Mouse (Mus musculus): ENCODE results near the gene Prps2.
A peak's percentile ranks its signal among the peaks of the same experiment; 100 is the strongest.
"Not testable (repeated sequence)": the region's sequence is repeated elsewhere in the genome, so short reads cannot be mapped to it uniquely, and the experiment has no call there.

Prps2 gene

DNA sequence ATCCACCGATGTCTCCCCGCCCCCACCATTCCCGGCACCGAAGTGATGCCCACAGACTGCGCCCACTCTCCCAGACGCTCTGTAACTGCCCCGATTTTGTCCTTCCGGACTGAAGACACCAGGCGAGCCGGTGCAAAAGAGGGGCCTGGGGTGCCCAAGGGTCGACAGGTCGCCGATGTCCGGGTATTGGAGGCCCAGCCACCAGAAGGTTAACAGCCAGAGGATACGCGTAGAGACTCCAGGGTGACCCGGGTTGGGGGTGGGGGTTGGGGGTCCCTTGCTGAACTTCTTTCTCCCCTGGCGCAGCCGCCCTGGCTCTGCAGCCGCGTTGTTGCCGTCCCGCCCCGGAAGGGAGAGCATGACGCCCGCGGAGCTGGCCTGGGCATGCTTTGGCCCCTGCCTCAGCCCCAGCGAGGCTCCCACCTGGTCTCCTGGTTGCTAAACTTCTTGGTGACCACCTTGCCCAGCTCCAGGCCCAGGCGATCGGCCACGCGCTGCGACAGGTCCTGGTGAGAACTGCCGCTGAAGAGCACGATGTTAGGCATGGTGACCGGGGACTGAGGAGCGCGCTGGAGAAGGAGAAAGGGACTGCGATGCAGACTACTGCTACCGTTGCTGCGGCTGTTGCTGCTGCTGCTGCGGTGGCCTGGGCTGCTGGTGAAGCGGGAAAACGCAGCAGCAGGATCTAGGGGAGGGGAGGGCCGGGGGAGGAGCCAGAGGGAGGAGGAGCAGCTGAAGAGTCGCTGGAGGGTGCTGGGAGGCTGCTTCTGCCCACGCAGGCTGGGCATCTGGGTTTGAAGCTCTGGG, at the start of gene Prps2:
Gene Prps2, minus strand, starts transcription at position 703 of the 807 bp plus-strand sequence.
- DNase-seq = peak; percentile 21 to 27

DNA sequence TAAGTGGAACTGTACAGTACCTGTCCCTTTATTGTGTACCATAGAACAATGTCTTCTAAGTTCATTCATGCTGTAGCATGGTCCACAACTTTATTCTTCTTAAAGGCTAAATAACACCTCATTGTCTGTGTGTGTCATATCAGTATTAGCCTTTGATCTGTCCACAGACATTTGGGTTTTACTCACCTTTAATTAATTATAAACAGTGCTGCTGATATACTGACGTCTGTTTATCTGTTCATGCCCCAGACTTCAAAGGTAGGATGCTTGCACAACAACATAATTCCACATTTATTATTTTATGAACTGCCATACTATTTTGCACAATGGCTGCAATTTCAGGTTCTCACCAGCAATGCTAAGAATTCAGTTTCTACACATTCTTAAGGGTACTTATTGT, 35.1 kb upstream of the Prps2 start:
- DNase-seq = no peak

DNA sequence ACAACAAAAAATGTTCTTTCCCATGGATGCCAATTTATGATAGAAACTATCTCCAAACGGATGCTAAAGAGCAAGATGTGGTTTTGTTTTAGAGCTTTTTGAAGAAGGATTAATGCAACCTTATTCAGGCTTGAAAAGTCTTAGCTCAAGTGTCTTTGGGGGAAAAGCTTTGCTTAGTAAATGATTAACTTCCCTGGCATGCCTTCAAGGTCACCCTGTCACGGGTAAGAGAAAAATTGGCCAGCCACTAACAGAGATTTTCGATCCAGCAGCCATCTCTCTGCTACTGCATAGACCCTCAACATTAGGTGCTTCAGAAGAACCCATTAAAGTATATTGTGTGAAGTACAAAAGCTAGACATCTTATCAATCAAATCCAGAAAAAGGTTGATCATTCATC, 12.4 kb upstream of the Prps2 start:
- DNase-seq = no peak

DNA sequence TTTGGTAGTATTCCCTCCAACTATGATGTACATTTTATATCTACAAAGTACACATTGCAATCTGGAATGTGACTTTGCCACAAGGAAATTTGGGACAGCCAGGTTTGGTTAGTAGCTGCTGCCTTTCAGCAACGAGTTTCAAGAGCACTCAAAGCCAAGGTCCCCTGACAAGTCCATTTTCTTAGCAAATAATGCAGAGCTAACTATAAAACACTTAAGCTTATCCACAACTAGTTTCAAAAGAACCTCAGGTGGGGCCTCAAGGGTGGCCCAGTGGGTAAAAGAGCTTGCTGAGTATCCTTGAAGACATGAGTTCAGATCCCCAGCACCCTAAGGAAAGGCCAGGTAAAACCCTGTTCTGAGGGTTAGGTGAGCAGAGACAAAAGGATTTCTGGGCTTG, 4.1 kb upstream of the Prps2 start:
- no peak for DNase-seq

GRCm38 (mm10) chrX:167382854-167383186, 271 bp upstream of the Prps2 start:
- peak in 1 of 2 experiments; percentile 6 for DNase-seq

DNA sequence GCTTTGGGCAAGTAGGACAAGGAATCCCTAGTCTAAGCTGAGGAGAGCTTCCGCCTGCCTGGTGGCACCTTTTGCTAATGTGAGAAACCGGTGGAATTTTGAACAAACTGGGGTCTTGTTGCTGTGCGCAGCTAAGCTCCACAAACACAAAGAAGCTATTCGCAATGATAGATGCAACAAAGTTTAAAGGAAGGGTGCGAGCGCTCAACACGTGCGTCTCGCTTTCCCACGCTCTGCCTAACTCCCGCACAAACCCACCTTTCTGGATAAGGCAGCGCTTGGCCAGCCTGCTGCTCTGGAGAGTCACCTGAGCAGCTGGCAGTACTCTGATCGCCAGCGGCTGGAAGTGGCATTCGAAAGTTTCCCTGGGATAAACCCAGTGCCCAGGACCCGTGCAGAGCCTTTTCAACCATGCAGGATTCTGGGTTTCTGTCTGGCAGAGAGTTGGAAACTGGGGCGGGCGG, 934 bp downstream of the Prps2 start:
- peak in 1 of 2 experiments; percentile 11 for DNase-seq

GRCm38 (mm10) chrX:167380073-167380472, 2.5 kb downstream of the Prps2 start:
- DNase-seq = no peak

DNA sequence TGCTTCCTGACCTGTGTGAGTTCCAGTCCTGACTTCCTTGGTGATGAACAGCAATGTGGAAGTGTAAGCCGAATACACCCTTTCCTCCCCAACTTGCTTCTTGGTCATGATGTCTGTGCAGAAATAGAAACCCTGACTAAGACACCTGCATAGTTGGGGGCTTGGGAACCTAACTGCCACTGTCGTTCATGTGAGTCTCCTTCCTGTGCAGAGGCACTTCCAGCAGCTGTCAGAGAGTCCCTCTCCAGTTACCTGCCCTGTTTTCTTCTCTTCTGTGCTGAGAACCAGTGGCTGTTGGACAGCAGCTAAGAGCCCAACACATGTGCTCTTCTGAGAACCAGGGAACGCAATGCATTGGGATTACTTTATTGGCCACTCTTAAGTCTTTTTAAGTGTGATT, 21.3 kb downstream of the Prps2 start:
- DNase-seq = not testable (repeated sequence)

DNA sequence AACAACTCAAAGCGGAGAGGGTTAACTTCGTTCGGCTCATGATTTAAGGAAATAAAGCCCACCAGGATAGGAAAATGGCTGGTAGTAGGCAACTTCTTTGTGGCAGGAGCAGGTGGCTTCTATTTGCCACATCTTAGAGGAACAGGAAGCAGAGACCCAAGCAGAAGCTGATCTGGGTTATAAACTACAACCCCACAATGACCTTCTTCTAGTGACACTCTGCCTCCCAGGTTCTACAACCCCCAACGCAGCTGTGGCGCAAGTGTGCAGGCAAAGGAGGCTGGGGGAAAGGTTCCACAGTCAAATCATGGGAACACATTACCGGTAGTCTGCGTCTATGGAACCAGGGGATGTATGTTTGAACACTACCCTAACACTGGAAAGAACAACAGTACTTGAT, 22.8 kb downstream of the Prps2 start:
- DNase-seq = no peak

DNA sequence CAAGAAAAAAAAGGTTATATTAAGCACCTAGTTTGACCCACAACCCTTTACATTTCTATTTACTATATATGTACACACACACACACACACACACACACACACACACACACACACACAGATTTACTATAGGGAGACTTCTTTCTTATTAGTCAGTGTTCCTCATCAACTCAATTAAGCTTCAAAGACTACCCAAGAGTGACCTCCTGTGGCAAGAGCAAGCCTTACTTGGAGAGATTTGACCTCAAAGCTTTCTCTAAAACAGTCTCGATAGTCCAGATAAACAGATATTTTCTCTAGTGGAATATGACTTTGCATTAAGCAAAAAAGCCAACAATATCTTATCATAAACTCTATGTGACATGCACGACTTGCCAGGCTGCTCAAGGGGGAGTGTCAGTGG, 25.1 kb downstream of the Prps2 start:
- peak in 1 of 2 experiments; percentile 1 for DNase-seq

DNA sequence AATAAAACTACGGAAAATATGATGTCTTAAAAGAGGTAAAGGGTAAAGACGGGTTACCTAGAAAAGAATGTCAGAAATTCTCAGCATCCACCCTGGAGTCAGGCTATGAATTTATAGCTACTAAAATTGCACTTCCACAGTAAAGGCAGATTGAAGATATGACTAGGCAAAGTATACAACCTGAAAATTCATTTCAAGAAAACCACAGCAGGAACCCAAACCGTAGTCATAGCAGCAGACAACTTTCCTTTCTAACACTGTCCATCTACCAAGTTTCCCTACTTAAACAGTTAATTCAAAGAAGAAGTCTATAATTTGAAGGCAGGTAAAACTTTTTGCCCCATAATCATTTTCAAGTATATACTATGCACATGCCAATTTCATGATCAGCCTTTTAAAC, 26.6 kb downstream of the Prps2 start:
- no peak for DNase-seq

DNA sequence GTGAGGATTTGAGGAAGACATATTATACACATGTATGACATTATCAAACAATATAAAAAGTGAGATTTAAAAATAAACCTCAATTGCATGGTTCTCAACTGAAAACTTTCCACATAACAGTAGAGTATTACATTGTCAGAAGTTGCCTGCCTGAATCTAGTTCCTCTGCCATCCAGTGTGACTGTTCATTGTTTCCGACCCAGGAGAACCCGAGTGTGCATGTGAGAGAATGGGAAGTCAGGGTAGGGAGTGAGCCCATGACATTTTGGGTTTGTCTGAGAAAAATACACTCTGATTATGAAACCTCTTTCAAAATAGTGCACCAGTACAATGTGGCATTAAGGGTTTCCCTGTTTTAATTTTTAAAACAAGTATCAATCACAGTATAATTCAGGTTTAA, 28.9 kb downstream of the Prps2 start:
- DNase-seq = no peak

DNA sequence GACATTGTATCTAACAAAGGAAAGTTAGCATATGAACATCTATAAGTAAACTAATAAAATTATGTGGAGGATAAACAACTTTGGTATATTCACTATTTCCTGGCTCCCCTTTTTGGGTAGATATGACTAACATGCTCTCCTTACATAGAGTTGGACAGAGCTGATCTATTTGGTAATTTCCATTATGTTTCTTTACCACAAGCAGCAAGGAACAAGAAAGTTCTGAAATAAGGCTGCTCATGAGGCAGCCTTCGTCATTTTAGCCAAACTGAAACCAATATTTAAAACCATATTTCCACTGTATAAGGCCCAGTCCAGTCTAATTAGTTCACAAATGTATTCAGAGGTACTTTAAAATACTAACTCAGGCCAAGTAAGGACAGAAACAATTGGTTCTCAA, 36.1 kb downstream of the Prps2 start:
- no peak for DNase-seq

GRCm38 (mm10) chrX:167344356-167344755, 38.2 kb downstream of the Prps2 start:
- DNase-seq = no peak

DNA sequence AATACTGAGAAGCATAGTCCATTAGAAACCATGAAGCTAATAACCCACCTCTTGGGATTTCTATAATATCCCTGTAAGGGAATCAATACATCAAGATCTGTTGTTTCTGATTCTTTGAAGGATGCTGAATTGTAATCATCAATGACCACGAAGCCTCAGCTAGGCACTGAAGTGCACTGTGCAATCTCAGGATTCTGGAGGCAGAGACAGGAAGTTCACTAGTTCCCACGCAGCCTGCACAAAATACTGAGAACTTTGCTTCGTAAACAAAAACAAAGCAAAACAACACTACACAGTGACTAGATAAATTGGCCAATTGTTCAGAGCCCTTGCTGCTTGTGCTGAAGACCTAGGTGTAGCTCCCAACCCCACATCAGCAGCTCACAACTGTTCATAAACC, 40.7 kb downstream of the Prps2 start:
- no peak for DNase-seq

DNA sequence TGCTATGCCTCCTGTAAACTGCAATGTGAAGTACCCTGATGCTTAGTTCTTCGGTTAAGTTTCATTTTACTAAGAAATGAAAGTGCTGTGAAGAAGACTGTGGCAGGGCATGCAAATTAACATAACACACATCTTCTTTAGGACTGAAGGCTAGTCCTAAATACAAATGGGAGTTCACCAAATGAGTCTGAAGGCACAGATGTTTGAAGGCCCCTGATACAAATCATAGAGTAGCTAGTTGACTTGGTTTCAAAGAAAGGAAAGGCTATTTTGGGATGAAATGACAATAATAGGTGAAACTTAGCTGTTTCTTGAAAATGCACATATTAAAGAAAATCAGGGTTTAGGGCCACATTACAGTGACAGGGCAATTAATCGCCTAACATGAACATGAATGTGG, 42.4 kb downstream of the Prps2 start:
- no peak for DNase-seq

DNA sequence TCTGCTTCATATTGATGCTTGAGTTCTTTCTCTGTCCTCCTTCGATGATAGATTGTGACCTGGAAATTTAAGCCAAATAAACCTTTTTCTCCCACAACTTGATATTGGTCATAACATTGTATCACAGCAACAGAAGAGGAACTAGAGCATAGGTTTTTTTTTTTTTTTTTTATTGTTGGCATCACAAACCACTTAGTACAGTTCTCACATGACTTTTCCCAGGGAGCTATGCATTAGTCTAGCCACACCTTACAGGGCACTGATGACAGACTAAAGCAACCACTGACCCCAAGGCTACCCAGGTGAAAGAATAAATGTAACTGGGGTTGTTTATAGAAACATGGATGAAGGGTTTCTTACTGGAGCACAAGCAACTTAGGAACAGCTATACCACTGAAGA, 44.6 kb downstream of the Prps2 start:
- DNase-seq = no peak

- DNase-seq = no peak
Measured at GRCm38 (mm10) chrX:167334571-167334970, 48.0 kb downstream of the Prps2 start.

DNA sequence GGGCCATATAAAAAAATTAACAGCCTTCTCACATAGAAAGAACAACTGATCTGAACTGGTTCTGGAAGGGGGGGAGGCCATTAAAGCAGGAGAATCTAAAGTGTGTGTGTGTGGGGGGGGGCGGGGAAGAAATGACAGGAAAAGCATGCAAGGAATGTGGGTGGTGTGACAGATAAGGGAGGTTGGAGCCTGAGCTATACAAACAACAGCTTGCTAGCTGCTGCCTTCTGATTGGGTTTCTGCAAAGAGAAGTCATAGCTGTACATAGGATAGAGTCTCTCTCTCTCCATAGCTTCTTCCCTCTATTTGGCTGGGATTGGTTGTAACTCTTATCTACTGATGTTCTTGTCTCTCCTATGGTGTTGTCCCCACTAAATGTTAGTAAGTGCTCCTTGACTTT, 49.9 kb downstream of the Prps2 start:
- no peak for DNase-seq

DNA sequence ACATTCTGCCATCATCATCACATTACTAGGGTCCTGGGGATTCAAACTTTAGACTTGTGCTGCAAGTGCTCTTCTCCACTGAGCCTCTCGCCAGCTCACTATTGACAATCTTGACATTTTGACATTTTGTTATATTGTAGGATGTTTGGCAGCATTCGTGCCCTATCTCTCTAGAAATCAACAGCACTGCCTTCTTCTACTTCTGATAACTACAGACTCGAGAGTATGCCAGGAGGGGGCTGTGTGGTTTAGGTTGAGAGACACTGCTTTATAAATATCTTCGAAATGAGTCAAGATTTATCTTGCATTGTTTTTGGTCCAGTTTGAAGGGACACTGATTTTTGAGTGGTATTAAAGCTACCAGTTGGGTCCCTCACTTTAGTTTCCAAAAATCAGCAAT, 51.6 kb downstream of the Prps2 start:
- DNase-seq = no peak

DNA sequence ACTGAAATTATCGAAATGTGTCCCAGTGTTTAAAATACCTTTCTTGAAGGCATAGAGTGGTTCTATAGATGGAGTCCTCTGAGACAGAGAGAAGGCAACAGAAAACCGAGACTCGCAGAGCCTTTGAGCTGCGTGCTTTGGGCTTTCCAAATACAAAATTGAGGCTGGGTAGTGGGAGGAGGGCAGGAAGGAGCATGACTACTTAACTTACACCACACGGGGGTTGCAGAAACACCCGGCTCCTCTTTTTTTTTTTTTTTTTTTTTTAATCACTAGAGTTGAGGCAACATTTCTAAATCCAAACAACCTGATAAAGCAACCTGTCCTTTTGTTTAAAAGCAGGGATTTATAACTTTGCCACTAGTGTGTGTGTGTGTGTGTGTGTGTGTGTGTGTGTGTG, 52.1 kb downstream of the Prps2 start, which contains the start of gene Tlr7:
Gene Tlr7, minus strand, starts transcription at position 160 of the 400 bp plus-strand sequence.
- DNase-seq = no peak

DNA sequence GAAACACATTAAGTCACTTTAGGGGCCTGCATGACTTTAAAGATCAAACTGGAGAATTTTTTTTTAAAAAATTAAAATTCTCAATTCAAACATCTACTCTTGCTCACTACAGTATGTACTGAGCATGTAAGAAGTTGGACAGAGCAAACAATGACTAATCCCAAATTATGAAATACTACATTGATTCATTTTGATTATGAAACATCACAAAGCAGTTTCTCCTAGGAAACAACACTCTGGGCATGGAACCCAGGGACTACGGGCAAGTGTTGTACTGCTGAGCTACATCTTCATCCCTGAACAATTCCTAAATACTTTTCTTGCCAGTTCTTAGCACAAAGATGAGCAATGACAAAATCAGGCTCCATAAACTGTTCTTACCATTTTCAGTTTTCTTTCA, 52.9 kb downstream of the Prps2 start:
- no peak for DNase-seq

DNA sequence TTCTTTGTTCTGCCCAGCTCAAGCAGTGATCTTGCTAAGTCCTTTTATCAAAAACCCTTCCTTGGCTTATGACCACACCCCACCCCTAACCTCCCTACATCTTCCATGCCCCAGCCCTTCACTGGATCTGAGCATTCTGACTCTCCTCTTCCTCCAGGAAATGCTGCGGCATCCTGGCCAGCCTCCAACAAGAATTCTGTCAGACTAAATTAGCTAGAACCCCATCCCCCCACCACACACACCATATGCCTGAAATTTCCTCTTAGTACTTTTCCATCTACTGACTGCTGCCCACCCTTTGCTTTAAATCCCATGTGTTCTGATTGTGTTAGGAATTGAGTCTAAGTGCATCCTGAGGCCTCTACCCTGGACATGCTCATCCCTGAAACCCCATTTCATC, 53.5 kb downstream of the Prps2 start:
- peak in 1 of 2 experiments; percentile 8 for DNase-seq

DNA sequence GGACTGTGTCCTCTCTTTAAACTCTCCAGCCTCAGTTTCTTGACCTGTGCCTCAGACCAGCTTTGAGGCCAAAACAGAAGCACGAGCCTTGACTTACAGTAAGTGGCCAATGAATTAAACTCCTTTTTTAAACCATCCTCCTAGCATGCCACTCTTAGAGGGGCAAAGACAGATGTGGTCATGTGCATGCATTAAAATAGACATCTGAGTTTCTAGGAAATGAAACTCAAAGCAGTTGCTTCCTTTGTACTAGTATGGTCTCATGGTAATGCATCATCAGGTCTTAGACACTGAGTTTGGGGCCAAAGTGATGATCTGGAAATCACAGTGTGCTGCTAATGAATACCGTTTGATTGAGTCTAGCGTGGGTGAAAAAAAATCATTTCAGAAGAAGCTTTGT, 54.0 kb downstream of the Prps2 start:
- DNase-seq = no peak

DNA sequence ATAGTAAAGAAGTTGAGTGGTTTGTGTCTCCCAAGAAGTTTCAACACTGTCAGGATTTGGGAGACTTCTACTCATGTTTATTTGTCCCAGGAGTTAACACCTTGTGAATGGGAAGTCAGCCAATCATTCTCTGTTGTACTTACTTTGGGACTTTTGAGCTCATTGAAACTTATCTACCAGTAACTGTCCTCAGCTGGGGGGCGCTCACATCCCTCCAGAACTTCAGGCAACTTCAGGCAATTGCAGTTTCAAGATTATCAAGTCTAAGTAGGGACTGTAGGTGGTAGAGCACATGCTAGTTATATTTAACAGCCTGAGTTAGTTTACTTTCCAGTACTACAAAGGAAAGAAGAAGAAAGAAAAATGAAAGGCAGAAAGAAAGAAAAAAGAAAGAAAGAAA, 58.8 kb downstream of the Prps2 start:
- no peak for DNase-seq
